Mouse (Mus musculus) limb, embryonic 15.5 days (tissue): ENCODE results near the gene Cdc42ep4. TPM values are rescaled to one million over a fixed set of nuclear protein-coding genes. Genes with fewer than 3 reads are reported as not detected.
A peak's percentile ranks its signal among the peaks of the same experiment; 100 is the strongest.

Source experiments
- ATAC-seq: fragments of 200-750 bp; cut with Nextera tagmentation; 2 replicates; pipeline ENCODE4 v1.8.0; 2017; ENCODE audit warnings: low read depth, moderate TSS enrichment; ENCODE audit not compliant: insufficient number of reproducible peaks, low FRiP score, low TSS enrichment
- H3K27ac ChIP-seq: fragments of 300-500 bp; sonication (generic); 2 replicates; pipeline ENCODE4 v1.5.1; 2015; ENCODE audit warnings: moderate library complexity, mild to moderate bottlenecking, inconsistent platforms
- H3K27me3 ChIP-seq: fragments of 300-500 bp; sonication (generic); 2 replicates; pipeline ENCODE4 v1.6.1; 2015; ENCODE audit warnings: inconsistent platforms
- H3K36me3 ChIP-seq: fragments of 300-500 bp; sonication (generic); 2 replicates; pipeline ENCODE4 v1.6.1; 2015; ENCODE audit warnings: inconsistent platforms
- H3K4me1 ChIP-seq: fragments of 300-500 bp; sonication (generic); 2 replicates; pipeline ENCODE4 v1.6.1; 2015; ENCODE audit warnings: inconsistent platforms
- H3K4me2 ChIP-seq: fragments of 300-500 bp; sonication (generic); 2 replicates; pipeline ENCODE4 v1.6.1; 2015; ENCODE audit warnings: mild to moderate bottlenecking, inconsistent platforms
- H3K4me3 ChIP-seq: fragments of 300-500 bp; sonication (generic); 2 replicates; pipeline ENCODE4 v1.5.1; 2015; ENCODE audit warnings: mild to moderate bottlenecking, inconsistent platforms
- H3K9ac ChIP-seq: fragments of 300-500 bp; sonication (generic); 2 replicates; pipeline ENCODE4 v1.6.1; 2015; ENCODE audit warnings: inconsistent platforms
- H3K9me3 ChIP-seq: fragments of 300-500 bp; sonication (generic); 2 replicates; pipeline ENCODE4 v1.6.1; 2016; ENCODE audit warnings: inconsistent platforms
- WGBS: fragments of 180-500 bp; shearing (Covaris S2); methylation state at CpG from one replicate; pipeline ENCODE4 v1.1.7; 2015; 5-methylcytosine and 5-hydroxymethylcytosine counted together
- polyA plus RNA-seq: library from polyadenylated mRNA; unstranded; fragments of >200 nt; fragmentation: Nextera tagmentation; extraction: Ambion mirVana; gene quantifications from 2 replicates; pipeline ENCODE4 v1.2.1, GENCODE M21; 2015

Gene Cdc42ep4
- polyA plus RNA-seq, 1 experiment from 2014 or later, result 72.4 TPM

DNA sequence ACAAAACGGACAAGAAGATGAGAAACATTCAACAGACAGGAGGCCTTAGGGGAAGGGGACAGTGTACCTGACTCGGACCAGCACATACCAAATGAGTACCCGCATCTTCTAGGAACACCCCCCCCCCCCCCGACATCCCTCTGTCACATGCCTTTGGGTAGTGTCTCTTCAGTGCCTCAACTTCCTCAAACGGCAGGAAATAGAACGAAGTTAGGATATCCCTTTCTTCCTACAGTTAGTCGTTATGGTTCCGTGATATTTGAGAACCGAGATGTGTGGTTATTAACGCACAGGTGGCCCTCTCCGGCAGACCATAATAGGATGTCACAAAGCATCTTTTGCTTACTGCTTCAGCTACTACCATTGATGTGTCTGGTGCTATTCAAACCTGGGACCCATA, 35.3 kb upstream of the Cdc42ep4 start:
- 76% methylated on average over 11 of the region's 11 CpGs for WGBS
- no peak overlapping the region for H3K4me2 ChIP-seq
- peak overlapping the region; percentile 93; the same call in 1 of the 2 replicates for H3K27ac ChIP-seq
- H3K4me3 ChIP-seq, result no peak overlapping the region
- H3K9me3 ChIP-seq, result no peaks in the 10 kb centered on the region
- ATAC-seq, result no peak
- no peaks in the 10 kb centered on the region for H3K27me3 ChIP-seq
- peaks cover 2% of the 10 kb centered on the region; the same call in 1 of the 2 replicates for H3K36me3 ChIP-seq
- peaks cover 53% of the 10 kb centered on the region for H3K4me1 ChIP-seq
- H3K9ac ChIP-seq, result no peak overlapping the region

DNA sequence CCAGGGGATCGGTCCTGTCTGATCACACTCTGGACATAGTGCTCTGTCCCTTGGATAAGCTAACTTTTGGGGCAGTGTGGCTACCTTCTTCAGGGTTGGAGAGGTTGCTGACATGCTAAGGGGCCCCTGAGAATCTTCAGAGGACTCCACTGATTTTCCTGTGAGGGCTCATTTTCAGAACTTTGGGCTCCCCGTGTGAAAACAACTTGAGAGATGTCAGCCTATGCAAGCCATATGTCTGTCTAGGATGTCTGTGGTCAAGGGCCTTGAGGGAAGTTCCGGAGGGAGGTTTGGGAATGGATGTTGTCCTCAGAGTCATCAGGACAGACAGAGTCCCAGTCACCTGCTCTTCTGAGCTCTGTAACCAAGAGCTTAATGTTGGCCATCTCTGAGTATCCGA, 34.7 kb upstream of the Cdc42ep4 start:
- Histone ChIP-seq H3K4me1 (peaks cover 49% of the 10 kb centered on the region), H3K9ac (no peak overlapping the region), H3K27ac (peak overlapping the region; percentile 93), H3K4me2 (no peak overlapping the region), H3K36me3 (peaks cover 2% of the 10 kb centered on the region; the same call in 1 of the 2 replicates), H3K4me3 (0 out of 2 replicates have a peak overlapping the region, but pooled peaks have one; percentile 33), H3K27me3 (no peaks in the 10 kb centered on the region), H3K9me3 (no peaks in the 10 kb centered on the region)
- WGBS, result 49% methylated on average over 4 of the region's 4 CpGs
- no peak for ATAC-seq

DNA sequence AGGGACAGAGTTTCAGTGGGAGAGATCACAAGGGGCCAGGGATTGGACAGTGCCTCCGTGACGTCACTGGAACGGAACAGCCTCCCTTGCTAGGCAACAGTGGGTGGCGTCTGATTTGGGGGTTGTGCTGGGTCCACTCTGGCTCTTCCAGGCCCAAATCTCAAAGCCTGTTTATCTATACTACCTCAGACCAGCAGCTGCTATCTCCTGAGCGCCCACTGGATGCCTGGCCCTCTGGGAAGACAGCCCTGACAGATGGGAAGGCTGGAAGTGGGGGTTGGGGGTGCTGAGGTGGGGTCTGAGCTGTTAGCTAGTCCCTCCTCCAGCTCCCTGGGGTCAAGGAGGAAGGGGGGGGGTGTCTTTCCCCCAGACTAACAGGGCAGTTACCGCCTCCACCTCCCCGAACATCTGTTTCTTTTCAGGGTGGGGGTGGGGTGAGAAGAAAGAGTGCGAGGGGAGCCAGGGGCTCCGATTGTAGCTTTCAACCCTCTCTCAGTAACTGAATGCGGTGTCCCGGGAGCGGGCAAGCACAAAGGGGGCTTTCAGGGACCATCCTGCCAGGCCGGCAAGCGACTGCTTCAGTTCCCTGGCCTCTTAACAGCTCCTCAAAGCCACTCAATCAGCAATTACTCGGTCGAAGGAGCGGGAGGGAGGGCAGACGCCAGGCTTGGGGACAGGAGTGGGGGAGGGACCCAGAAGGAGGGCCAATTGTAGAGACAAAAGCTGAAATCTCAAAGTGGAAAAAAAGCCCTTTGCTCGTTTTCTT, 33.9 kb upstream of the Cdc42ep4 start:
- H3K4me2 ChIP-seq, result peak overlapping the region; percentile 54
- no peaks in the 10 kb centered on the region for H3K9me3 ChIP-seq
- WGBS, result 3% methylated on average over 19 of the region's 19 CpGs
- H3K4me1 ChIP-seq, result peaks cover 49% of the 10 kb centered on the region
- peak; percentile 84 for ATAC-seq
- peaks cover 6% of the 10 kb centered on the region; the same call in 1 of the 2 replicates for H3K36me3 ChIP-seq
- H3K4me3 ChIP-seq, result peak overlapping the region; percentile 33
- H3K27ac ChIP-seq, result peak overlapping the region; percentile 93
- peak overlapping the region; percentile 42 for H3K9ac ChIP-seq
- no peaks in the 10 kb centered on the region for H3K27me3 ChIP-seq

- Histone ChIP-seq H3K27ac (peak overlapping the region; percentile 93), H3K9me3 (no peaks in the 10 kb centered on the region), H3K4me1 (peaks cover 53% of the 10 kb centered on the region), H3K4me2 (no peak overlapping the region; the same call in 1 of the 2 replicates), H3K27me3 (no peaks in the 10 kb centered on the region), H3K4me3 (no peak overlapping the region), H3K36me3 (peaks cover 9% of the 10 kb centered on the region; the same call in 1 of the 2 replicates), H3K9ac (no peak overlapping the region)
- 58% methylated on average over 2 of the region's 2 CpGs for WGBS
- no peak for ATAC-seq
These were observed 33.1 kb upstream of the Cdc42ep4 start for GRCm38 (mm10) chr11:113784656-113785396.

DNA sequence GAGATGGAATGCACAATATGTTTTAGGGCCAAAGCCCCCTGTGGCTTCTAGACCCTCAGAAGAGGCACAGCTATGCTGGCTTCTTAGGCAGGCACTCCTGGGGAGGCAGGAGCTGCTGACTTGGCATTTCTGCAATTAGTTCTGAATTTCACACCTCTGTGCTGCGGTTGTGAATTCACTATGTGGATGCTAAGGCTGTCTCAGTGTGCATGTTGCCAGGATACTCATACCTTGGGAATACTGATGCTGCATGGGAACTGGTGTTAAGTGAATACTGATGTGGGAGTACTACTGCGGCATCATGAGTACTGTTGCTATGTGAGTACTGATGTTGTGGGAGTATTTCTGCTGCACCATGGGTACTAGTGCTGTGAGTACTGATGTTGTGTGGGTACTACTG, 30.8 kb upstream of the Cdc42ep4 start:
- Histone ChIP-seq H3K27me3 (no peaks in the 10 kb centered on the region), H3K4me2 (no peak overlapping the region), H3K9me3 (no peaks in the 10 kb centered on the region), H3K27ac (0 out of 2 replicates have a peak overlapping the region, but pooled peaks have one; percentile 17), H3K9ac (no peak overlapping the region), H3K4me3 (no peak overlapping the region), H3K36me3 (peaks cover 9% of the 10 kb centered on the region; the same call in 1 of the 2 replicates), H3K4me1 (peaks cover 59% of the 10 kb centered on the region)
- WGBS, result 79% methylated on average over 2 of the region's 2 CpGs
- no peak for ATAC-seq

DNA sequence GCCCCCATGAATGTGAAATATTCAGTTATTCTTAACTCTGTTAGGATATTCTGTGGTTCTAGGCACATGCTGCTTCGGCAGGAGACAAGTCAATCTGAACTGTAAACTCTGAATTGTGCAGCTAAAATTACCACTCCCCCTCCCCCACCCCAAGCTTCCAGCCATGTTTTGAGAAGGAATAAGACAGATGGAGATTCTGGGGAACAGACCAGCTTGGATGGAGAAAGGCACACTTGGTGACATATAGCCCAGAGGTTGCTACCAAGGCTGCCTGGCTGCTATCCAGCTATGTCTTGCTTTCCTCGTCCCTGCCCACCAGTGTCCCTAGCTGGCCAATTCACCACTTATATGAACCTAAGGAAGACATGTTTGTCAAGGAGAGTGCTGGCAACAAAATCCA, 30.3 kb upstream of the Cdc42ep4 start:
- no peak for ATAC-seq
- Histone ChIP-seq H3K27me3 (no peaks in the 10 kb centered on the region), H3K9ac (no peak overlapping the region), H3K4me1 (peaks cover 62% of the 10 kb centered on the region), H3K4me3 (no peak overlapping the region), H3K9me3 (no peaks in the 10 kb centered on the region), H3K36me3 (peaks cover 9% of the 10 kb centered on the region; the same call in 1 of the 2 replicates), H3K4me2 (no peak overlapping the region), H3K27ac (0 out of 2 replicates have a peak overlapping the region, but pooled peaks have one; percentile 17)
- WGBS, result 34% methylated on average over 2 of the region's 2 CpGs

- peaks cover 9% of the 10 kb centered on the region; the same call in 1 of the 2 replicates for H3K36me3 ChIP-seq
- no peak for ATAC-seq
- no peak overlapping the region for H3K4me2 ChIP-seq
- no peaks in the 10 kb centered on the region for H3K9me3 ChIP-seq
- H3K27me3 ChIP-seq, result no peaks in the 10 kb centered on the region
- H3K9ac ChIP-seq, result no peak overlapping the region
- WGBS, result 50% methylated on average over 6 of the region's 6 CpGs
- no peak overlapping the region for H3K27ac ChIP-seq
- H3K4me1 ChIP-seq, result peaks cover 44% of the 10 kb centered on the region
- H3K4me3 ChIP-seq, result no peak overlapping the region
These were observed 28.0 kb upstream of the Cdc42ep4 start for GRCm38 (mm10) chr11:113779680-113780041.

GRCm38 (mm10) chr11:113778733-113779679, 27.3 kb upstream of the Cdc42ep4 start:
- Histone ChIP-seq H3K27ac (no peak overlapping the region), H3K4me1 (peaks cover 39% of the 10 kb centered on the region)
- ATAC-seq, result no peak

GRCm38 (mm10) chr11:113777878-113778464, 26.3 kb upstream of the Cdc42ep4 start:
- no peaks in the 10 kb centered on the region for H3K27me3 ChIP-seq
- 62% methylated on average over 8 of the region's 8 CpGs for WGBS
- peaks cover 9% of the 10 kb centered on the region; the same call in 1 of the 2 replicates for H3K36me3 ChIP-seq
- H3K9me3 ChIP-seq, result no peaks in the 10 kb centered on the region
- no peak overlapping the region for H3K4me3 ChIP-seq
- no peak overlapping the region for H3K4me2 ChIP-seq
- peaks cover 39% of the 10 kb centered on the region for H3K4me1 ChIP-seq
- no peak for ATAC-seq
- H3K9ac ChIP-seq, result no peak overlapping the region
- no peak overlapping the region for H3K27ac ChIP-seq

More at GRCm38 (mm10) chr11:113778733-113779679, 27.3 kb upstream of the Cdc42ep4 start:
- H3K36me3 ChIP-seq, result peaks cover 9% of the 10 kb centered on the region; the same call in 1 of the 2 replicates
- H3K27me3 ChIP-seq, result no peaks in the 10 kb centered on the region
- no peak overlapping the region for H3K9ac ChIP-seq
- no peak overlapping the region for H3K4me3 ChIP-seq
- 42% methylated on average over 20 of the region's 20 CpGs for WGBS
- H3K9me3 ChIP-seq, result no peaks in the 10 kb centered on the region
- no peak overlapping the region for H3K4me2 ChIP-seq

- WGBS, result 61% methylated on average over 14 of the region's 14 CpGs
- H3K4me1 ChIP-seq, result peaks cover 33% of the 10 kb centered on the region
- ATAC-seq, result no peak
These were observed 25.3 kb upstream of the Cdc42ep4 start for GRCm38 (mm10) chr11:113776851-113777511.

More at GRCm38 (mm10) chr11:113776851-113777511, 25.3 kb upstream of the Cdc42ep4 start:
- H3K36me3 ChIP-seq, result peaks cover 9% of the 10 kb centered on the region; the same call in 1 of the 2 replicates
- no peaks in the 10 kb centered on the region for H3K9me3 ChIP-seq
- no peak overlapping the region for H3K9ac ChIP-seq
- H3K4me3 ChIP-seq, result no peak overlapping the region
- no peaks in the 10 kb centered on the region for H3K27me3 ChIP-seq
- H3K27ac ChIP-seq, result no peak overlapping the region
- no peak overlapping the region for H3K4me2 ChIP-seq
